Mouse (Mus musculus) limb, embryonic 13.5 days (tissue): ENCODE measurements at regions not wholly inside any gene's neighbourhood (a gene's known extent, or its start where the extent isn't known, plus 50 kb on each side); places are given as distances from the start of the nearest gene placed in this dataset.
A peak's percentile ranks its signal among the peaks of the same experiment; 100 is the strongest.

Experiments
- ATAC-seq: fragments of 200-750 bp; cut with Nextera tagmentation; 2 replicates; pipeline ENCODE4 v1.8.0; 2017; ENCODE audit warnings: low read depth, moderate number of reproducible peaks, moderate TSS enrichment; ENCODE audit not compliant: low FRiP score
- H3K27ac ChIP-seq: fragments of 300-500 bp; sonication (generic); 2 replicates; pipeline ENCODE4 v1.5.1; 2015; ENCODE audit warnings: inconsistent platforms, mild to moderate bottlenecking, moderate library complexity
- H3K27me3 ChIP-seq: fragments of 300-500 bp; sonication (generic); 2 replicates; pipeline ENCODE4 v1.6.1; 2015; ENCODE audit warnings: mild to moderate bottlenecking, inconsistent platforms
- H3K36me3 ChIP-seq: fragments of 300-500 bp; sonication (generic); 2 replicates; pipeline ENCODE4 v1.6.1; 2015; ENCODE audit warnings: inconsistent platforms, mild to moderate bottlenecking, moderate library complexity
- H3K4me1 ChIP-seq: fragments of 300-500 bp; sonication (generic); 2 replicates; pipeline ENCODE4 v1.6.1; 2015; ENCODE audit warnings: inconsistent platforms
- H3K4me2 ChIP-seq: fragments of 300-500 bp; sonication (generic); replicated peaks from 2 replicates; pipeline ENCODE4 v1.6.1; 2015; ENCODE audit warnings: inconsistent platforms, mild to moderate bottlenecking, moderate library complexity
- H3K4me3 ChIP-seq: fragments of 300-500 bp; sonication (generic); 2 replicates; pipeline ENCODE4 v1.5.1; 2015; ENCODE audit warnings: moderate library complexity, mild to moderate bottlenecking, inconsistent platforms
- H3K9ac ChIP-seq: fragments of 300-500 bp; sonication (generic); 2 replicates; pipeline ENCODE4 v1.6.1; 2015; ENCODE audit warnings: mild to moderate bottlenecking, inconsistent platforms
- H3K9me3 ChIP-seq: fragments of 300-500 bp; sonication (generic); 2 replicates; pipeline ENCODE4 v1.6.1; 2016; ENCODE audit warnings: inconsistent platforms
- WGBS: fragments of 180-500 bp; shearing (Covaris S2); methylation state at CpG from one replicate; pipeline ENCODE4 v1.1.7; 2015; 5-methylcytosine and 5-hydroxymethylcytosine counted together

GRCm38 (mm10) chr11:63665268-63665934 lies 256.7 kb downstream of the Hs3st3b1 start:
- H3K9ac ChIP-seq: no peak overlapping the region
- H3K27me3 ChIP-seq: peaks cover 26% of the 10 kb centered on the region
- no peak overlapping the region for H3K27ac ChIP-seq
- no peak overlapping the region; the same call in 1 of the 2 replicates for H3K4me2 ChIP-seq
- H3K9me3 ChIP-seq: no peaks in the 10 kb centered on the region
- peak; percentile 72; the same call in 1 of the 2 replicates for ATAC-seq
- H3K4me1 ChIP-seq: peaks cover 17% of the 10 kb centered on the region
- no peaks in the 10 kb centered on the region for H3K36me3 ChIP-seq
- 14% methylated on average over 12 of the region's 12 CpGs for WGBS
- H3K4me3 ChIP-seq: no peak overlapping the region

GRCm38 (mm10) chr11:63670477-63670876 lies 251.6 kb downstream of the Hs3st3b1 start:
- no peaks in the 10 kb centered on the region for H3K36me3 ChIP-seq
- H3K4me1 ChIP-seq: peaks cover 8% of the 10 kb centered on the region; the same call in 1 of the 2 replicates
- H3K4me2 ChIP-seq: no peak overlapping the region
- no peak overlapping the region for H3K9ac ChIP-seq
- H3K9me3 ChIP-seq: no peaks in the 10 kb centered on the region
- no peak overlapping the region for H3K27ac ChIP-seq
- no peak for ATAC-seq
- H3K27me3 ChIP-seq: peaks cover 14% of the 10 kb centered on the region
- H3K4me3 ChIP-seq: no peak overlapping the region
- 14% methylated on average over 4 of the region's 4 CpGs for WGBS

GRCm38 (mm10) chr11:63671816-63672215 lies 250.3 kb downstream of the Hs3st3b1 start:
- Histone ChIP-seq H3K4me3 (no peak overlapping the region), H3K9me3 (no peaks in the 10 kb centered on the region), H3K4me2 (no peak overlapping the region), H3K27me3 (peaks cover 17% of the 10 kb centered on the region), H3K27ac (no peak overlapping the region), H3K4me1 (peaks cover 5% of the 10 kb centered on the region; the same call in 1 of the 2 replicates), H3K9ac (no peak overlapping the region), H3K36me3 (no peaks in the 10 kb centered on the region)
- WGBS: 56% methylated on average over 2 of the region's 2 CpGs
- no peak for ATAC-seq

GRCm38 (mm10) chr11:63677921-63678320 lies 244.2 kb downstream of the Hs3st3b1 start:
- 67% methylated on average over 11 of the region's 11 CpGs for WGBS
- Histone ChIP-seq H3K9ac (no peak overlapping the region), H3K4me1 (no peaks in the 10 kb centered on the region), H3K36me3 (no peaks in the 10 kb centered on the region), H3K4me2 (no peak overlapping the region), H3K4me3 (no peak overlapping the region), H3K9me3 (no peaks in the 10 kb centered on the region), H3K27ac (no peak overlapping the region), H3K27me3 (peaks cover 3% of the 10 kb centered on the region; the same call in 1 of the 2 replicates)
- ATAC-seq: no peak

GRCm38 (mm10) chr11:63678382-63678905 lies 243.6 kb downstream of the Hs3st3b1 start:
- ATAC-seq: no peak
- Histone ChIP-seq H3K36me3 (no peaks in the 10 kb centered on the region), H3K9me3 (no peaks in the 10 kb centered on the region), H3K27me3 (peaks cover 3% of the 10 kb centered on the region; the same call in 1 of the 2 replicates), H3K4me3 (no peak overlapping the region), H3K4me1 (no peaks in the 10 kb centered on the region), H3K9ac (no peak overlapping the region), H3K27ac (no peak overlapping the region), H3K4me2 (no peak overlapping the region)
- 74% methylated on average over 17 of the region's 17 CpGs for WGBS

- Histone ChIP-seq H3K9ac (no peak overlapping the region), H3K9me3 (no peaks in the 10 kb centered on the region), H3K4me2 (no peak overlapping the region), H3K27ac (no peak overlapping the region), H3K27me3 (peaks cover 7% of the 10 kb centered on the region), H3K4me3 (no peak overlapping the region), H3K36me3 (no peaks in the 10 kb centered on the region), H3K4me1 (no peaks in the 10 kb centered on the region)
- 69% methylated on average over 4 of the region's 4 CpGs for WGBS
- ATAC-seq: no peak
Observed at GRCm38 (mm10) chr11:63679491-63679890, 242.6 kb downstream of the Hs3st3b1 start.

- no peak overlapping the region for H3K27ac ChIP-seq
- peaks cover 12% of the 10 kb centered on the region for H3K27me3 ChIP-seq
- H3K36me3 ChIP-seq: no peaks in the 10 kb centered on the region
- H3K4me1 ChIP-seq: no peaks in the 10 kb centered on the region
- H3K9ac ChIP-seq: no peak overlapping the region
- no peak overlapping the region for H3K4me2 ChIP-seq
- ATAC-seq: no peak
- 44% methylated on average over 11 of the region's 11 CpGs for WGBS
- H3K4me3 ChIP-seq: no peak overlapping the region
- no peaks in the 10 kb centered on the region for H3K9me3 ChIP-seq
Observed at GRCm38 (mm10) chr11:63684228-63684980, 237.7 kb downstream of the Hs3st3b1 start.

GRCm38 (mm10) chr11:63691041-63691440 lies 231.0 kb downstream of the Hs3st3b1 start:
- no peak overlapping the region for H3K4me2 ChIP-seq
- H3K27me3 ChIP-seq: peaks cover 5% of the 10 kb centered on the region; the same call in 1 of the 2 replicates
- no peak overlapping the region for H3K9ac ChIP-seq
- no peak overlapping the region for H3K27ac ChIP-seq
- H3K4me3 ChIP-seq: no peak overlapping the region
- peaks cover 12% of the 10 kb centered on the region for H3K4me1 ChIP-seq
- 33% methylated on average over 4 of the region's 4 CpGs for WGBS
- no peaks in the 10 kb centered on the region for H3K36me3 ChIP-seq
- no peaks in the 10 kb centered on the region for H3K9me3 ChIP-seq
- no peak for ATAC-seq

- 71% methylated on average over 12 of the region's 12 CpGs for WGBS
- Histone ChIP-seq H3K27me3 (peaks cover 7% of the 10 kb centered on the region), H3K36me3 (no peaks in the 10 kb centered on the region), H3K4me2 (no peak overlapping the region), H3K9ac (no peak overlapping the region), H3K4me3 (no peak overlapping the region), H3K9me3 (no peaks in the 10 kb centered on the region), H3K27ac (no peak overlapping the region), H3K4me1 (0 out of 2 replicates have a peak, but pooled peaks cover 7% of the 10 kb centered on the region)
- no peak for ATAC-seq
Observed at GRCm38 (mm10) chr11:63704995-63705580, 217.0 kb downstream of the Hs3st3b1 start.

- no peaks in the 10 kb centered on the region for H3K9me3 ChIP-seq
Observed at GRCm38 (mm10) chr11:63706057-63706456, 216.0 kb downstream of the Hs3st3b1 start.

GRCm38 (mm10) chr11:63707093-63707492 lies 215.0 kb downstream of the Hs3st3b1 start:
- H3K9me3 ChIP-seq: no peaks in the 10 kb centered on the region
- WGBS: 39% methylated on average over 5 of the region's 5 CpGs
- no peak for ATAC-seq

More at GRCm38 (mm10) chr11:63706057-63706456, 216.0 kb downstream of the Hs3st3b1 start:
- no peak overlapping the region for H3K27ac ChIP-seq
- no peak overlapping the region for H3K4me2 ChIP-seq
- H3K36me3 ChIP-seq: no peaks in the 10 kb centered on the region
- H3K27me3 ChIP-seq: peaks cover 7% of the 10 kb centered on the region
- no peak overlapping the region for H3K4me3 ChIP-seq
- H3K4me1 ChIP-seq: 0 out of 2 replicates have a peak, but pooled peaks cover 7% of the 10 kb centered on the region
- ATAC-seq: no peak
- 71% methylated on average over 8 of the region's 8 CpGs for WGBS
- no peak overlapping the region for H3K9ac ChIP-seq

GRCm38 (mm10) chr11:63708412-63708811 lies 213.7 kb downstream of the Hs3st3b1 start:
- H3K9ac ChIP-seq: no peak overlapping the region
- no peak overlapping the region for H3K4me2 ChIP-seq
- H3K4me1 ChIP-seq: 0 out of 2 replicates have a peak, but pooled peaks cover 10% of the 10 kb centered on the region
- no peak overlapping the region for H3K4me3 ChIP-seq
- 61% methylated on average over 4 of the region's 4 CpGs for WGBS
- H3K27ac ChIP-seq: no peak overlapping the region
- peaks cover 7% of the 10 kb centered on the region for H3K27me3 ChIP-seq
- no peaks in the 10 kb centered on the region for H3K9me3 ChIP-seq
- ATAC-seq: no peak
- H3K36me3 ChIP-seq: no peaks in the 10 kb centered on the region

More at GRCm38 (mm10) chr11:63707093-63707492, 215.0 kb downstream of the Hs3st3b1 start:
- Histone ChIP-seq H3K27me3 (peaks cover 7% of the 10 kb centered on the region), H3K4me1 (0 out of 2 replicates have a peak, but pooled peaks cover 8% of the 10 kb centered on the region), H3K4me2 (no peak overlapping the region), H3K36me3 (no peaks in the 10 kb centered on the region), H3K4me3 (no peak overlapping the region), H3K9ac (no peak overlapping the region; the same call in 1 of the 2 replicates), H3K27ac (no peak overlapping the region)
